Mouse (Mus musculus) limb, embryonic 12.5 days (tissue): ENCODE results near the gene Spin1. TPM values are rescaled to one million over a fixed set of nuclear protein-coding genes. Genes with fewer than 3 reads are reported as not detected.

Source experiments
- ATAC-seq: fragments of 200-750 bp; cut with Nextera tagmentation; 2 replicates; pipeline ENCODE4 v1.8.0; 2017; ENCODE audit warnings: low read depth, moderate TSS enrichment; ENCODE audit not compliant: insufficient number of reproducible peaks, insufficient read depth, low FRiP score, low TSS enrichment
- H3K27ac ChIP-seq: fragments of 300-500 bp; sonication (generic); 2 replicates; pipeline ENCODE4 v1.5.1; 2016; ENCODE audit warnings: mild to moderate bottlenecking, moderate library complexity
- H3K27me3 ChIP-seq: fragments of 300-500 bp; sonication (generic); 2 replicates; pipeline ENCODE4 v1.6.1; 2016; ENCODE audit warnings: mild to moderate bottlenecking, moderate library complexity
- H3K36me3 ChIP-seq: fragments of 300-500 bp; sonication (generic); 2 replicates; pipeline ENCODE4 v1.6.1; 2016; ENCODE audit warnings: mild to moderate bottlenecking, moderate library complexity
- H3K4me1 ChIP-seq: fragments of 300-500 bp; sonication (generic); replicated peaks from 2 replicates; pipeline ENCODE4 v1.6.1; 2016
- H3K4me2 ChIP-seq: fragments of 300-500 bp; sonication (generic); 2 replicates; pipeline ENCODE4 v1.6.1; 2016; ENCODE audit warnings: mild to moderate bottlenecking, moderate library complexity
- H3K4me3 ChIP-seq: fragments of 300-500 bp; sonication (generic); replicated peaks from 2 replicates; pipeline ENCODE4 v1.5.1; 2016; ENCODE audit warnings: mild to moderate bottlenecking
- H3K9ac ChIP-seq: fragments of 300-500 bp; sonication (generic); replicated peaks from 2 replicates; pipeline ENCODE4 v1.6.1; 2016; ENCODE audit warnings: mild to moderate bottlenecking, moderate library complexity
- H3K9me3 ChIP-seq: fragments of 300-500 bp; sonication (generic); 2 replicates; pipeline ENCODE4 v1.6.1; 2016; ENCODE audit warnings: mild to moderate bottlenecking, moderate library complexity
- WGBS: fragments of 180-500 bp; shearing (Covaris S2); methylation state at CpG from one replicate; pipeline ENCODE4 v1.1.7; 2016; 5-methylcytosine and 5-hydroxymethylcytosine counted together
- polyA plus RNA-seq: library from polyadenylated mRNA; unstranded; fragments of >200 nt; fragmentation: Nextera tagmentation; extraction: Ambion mirVana; gene quantifications from 2 replicates; pipeline ENCODE4 v1.2.1, GENCODE M21; 2016

The Spin1 gene
- polyA plus RNA-seq, 1 experiment from 2014 or later: 142 TPM

DNA sequence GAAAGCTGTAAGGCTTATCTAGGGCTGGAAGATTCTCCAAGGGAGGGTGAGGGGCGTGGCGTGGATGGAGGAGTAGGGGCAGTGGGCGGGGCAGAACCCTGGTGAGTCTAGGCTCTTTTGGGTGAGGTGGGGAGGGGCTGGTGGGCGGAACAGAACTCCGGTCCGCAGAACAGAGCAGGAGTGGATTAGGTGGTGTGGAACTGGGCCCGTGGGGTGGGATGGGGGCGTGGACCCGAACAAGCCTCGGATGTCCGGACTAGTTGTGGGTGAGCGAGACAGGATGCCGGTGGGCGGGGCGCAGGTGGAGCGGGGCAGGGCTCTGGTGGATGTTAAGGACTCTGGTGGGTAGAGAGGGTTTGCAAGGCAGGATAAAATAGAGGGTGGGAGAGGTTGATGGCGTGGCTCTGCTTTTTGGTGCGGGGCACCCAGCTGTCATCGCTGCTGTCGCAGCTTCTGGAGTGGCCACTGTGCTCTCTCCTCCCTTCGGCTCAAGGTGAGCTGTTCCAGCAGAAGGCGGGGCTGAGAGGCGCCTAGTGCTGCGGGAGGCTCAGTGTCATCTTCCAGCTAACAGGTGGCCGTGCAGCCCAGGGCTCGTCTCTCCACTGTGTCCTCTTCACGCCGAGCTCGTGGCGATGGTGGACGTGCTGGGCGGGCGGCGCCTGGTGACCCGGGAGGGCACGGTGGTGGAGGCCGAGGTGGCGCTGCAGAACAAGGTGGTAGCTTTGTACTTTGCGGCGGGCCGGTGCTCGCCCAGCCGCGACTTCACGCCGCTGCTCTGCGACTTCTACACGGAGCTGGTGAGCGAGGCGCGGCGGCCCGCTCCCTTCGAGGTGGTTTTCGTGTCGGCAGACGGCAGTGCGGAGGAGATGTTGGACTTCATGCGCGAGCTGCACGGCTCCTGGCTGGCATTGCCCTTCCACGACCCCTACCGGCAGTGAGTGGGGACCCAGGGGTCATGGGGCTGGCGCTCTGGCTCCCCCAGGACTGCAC is 70.3 kb downstream of the Spin1 start, which contains the start of gene Nxnl2:
Gene Nxnl2, plus strand, starts transcription at position 332 of the 990 bp plus-strand sequence.
- Histone ChIP-seq H3K9ac (peak within 1 kb of the TSS; percentile 61), H3K4me2 (peak within 1 kb of the TSS; percentile 99), H3K9me3 (0 out of 2 replicates have a peak, but pooled peaks cover 6% of the 10 kb centered on the region), H3K36me3 (no peaks in the 10 kb centered on the region), H3K4me3 (peak within 1 kb of the TSS; percentile 58), H3K27me3 (peaks cover 26% of the 10 kb centered on the region), H3K4me1 (peaks cover 20% of the 10 kb centered on the region), H3K27ac (peak within 1 kb of the TSS; percentile 31; the same call in 1 of the 2 replicates)
- ATAC-seq: peak; percentile 70
- WGBS: under 1% methylated on average over 64 of the region's 64 CpGs

DNA sequence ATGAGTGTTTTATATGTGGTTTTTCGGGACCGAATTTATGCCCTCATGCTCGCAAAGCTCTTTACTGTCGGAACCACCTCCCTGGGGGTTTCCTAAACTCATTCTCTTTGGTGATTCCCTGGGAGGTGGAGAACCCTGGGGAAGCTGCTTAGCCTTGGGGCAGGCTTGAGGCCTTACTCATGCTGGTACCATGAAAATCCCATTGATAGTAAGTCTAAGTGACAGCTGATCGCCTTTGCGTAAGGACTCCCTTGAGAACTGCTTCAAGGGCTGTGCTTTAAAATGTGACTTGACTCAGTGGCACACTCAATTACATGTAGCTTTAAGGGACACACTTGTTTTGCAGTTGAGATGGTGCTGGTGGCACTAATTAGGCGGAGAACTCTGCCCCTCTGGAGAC is 71.9 kb downstream of the Spin1 start:
- H3K4me3 ChIP-seq: no peak overlapping the region
- peaks cover 26% of the 10 kb centered on the region for H3K27me3 ChIP-seq
- no peak overlapping the region for H3K4me2 ChIP-seq
- H3K36me3 ChIP-seq: no peaks in the 10 kb centered on the region
- no peak for ATAC-seq
- WGBS: 76% methylated on average over 7 of the region's 7 CpGs
- no peak overlapping the region for H3K9ac ChIP-seq
- peaks cover 20% of the 10 kb centered on the region for H3K4me1 ChIP-seq
- 0 out of 2 replicates have a peak, but pooled peaks cover 6% of the 10 kb centered on the region for H3K9me3 ChIP-seq
- no peak overlapping the region for H3K27ac ChIP-seq

DNA sequence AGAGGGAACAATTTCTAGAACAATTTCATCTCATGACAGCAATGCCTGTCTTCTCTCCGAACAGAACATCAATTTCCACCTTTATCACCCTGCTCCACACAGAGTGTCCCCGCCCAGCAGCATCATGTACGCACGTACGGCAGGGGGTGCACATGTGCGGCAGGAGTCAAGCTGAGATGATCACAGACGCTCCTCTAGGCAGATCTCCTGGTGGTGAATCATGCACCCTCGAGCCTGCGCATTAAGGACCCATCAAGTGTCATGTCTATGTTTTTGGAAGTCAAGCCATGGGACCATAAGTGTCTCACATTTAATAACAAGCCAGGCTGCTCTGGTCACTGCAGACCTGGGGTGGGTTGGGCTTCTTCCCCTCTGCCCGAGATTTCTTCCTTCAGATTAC is 78.3 kb downstream of the Spin1 start:
- 85% methylated on average over 10 of the region's 10 CpGs for WGBS
- Histone ChIP-seq H3K9me3 (no peaks in the 10 kb centered on the region), H3K36me3 (no peaks in the 10 kb centered on the region), H3K4me2 (no peak overlapping the region), H3K27me3 (0 out of 2 replicates have a peak, but pooled peaks cover 3% of the 10 kb centered on the region), H3K27ac (no peak overlapping the region), H3K9ac (no peak overlapping the region), H3K4me1 (no peaks in the 10 kb centered on the region), H3K4me3 (no peak overlapping the region)
- no peak for ATAC-seq

DNA sequence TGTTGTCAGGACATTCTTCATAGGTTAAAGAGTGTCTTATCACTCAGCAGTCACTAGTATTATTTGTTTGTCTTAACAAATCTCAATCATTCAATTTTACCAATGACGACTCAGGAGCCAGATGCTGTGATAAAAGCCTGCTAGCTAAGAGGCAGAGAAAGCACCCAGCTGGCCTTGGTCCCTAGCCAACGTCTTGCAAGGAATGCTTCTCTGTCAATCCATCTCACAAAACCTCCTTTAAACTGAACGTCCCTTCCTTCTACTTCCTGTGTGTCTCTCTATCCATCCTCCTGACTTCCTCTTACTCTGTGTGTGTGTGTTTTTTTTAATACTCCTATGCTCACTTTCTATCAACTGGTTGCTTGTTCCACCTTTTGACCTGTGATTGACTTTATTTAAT is 78.7 kb downstream of the Spin1 start:
- Histone ChIP-seq H3K27me3 (0 out of 2 replicates have a peak, but pooled peaks cover 2% of the 10 kb centered on the region), H3K9ac (no peak overlapping the region), H3K36me3 (no peaks in the 10 kb centered on the region), H3K4me3 (no peak overlapping the region), H3K27ac (no peak overlapping the region), H3K9me3 (no peaks in the 10 kb centered on the region), H3K4me2 (no peak overlapping the region), H3K4me1 (no peaks in the 10 kb centered on the region)
- ATAC-seq: no peak
- 69% methylated on average over 3 of the region's 3 CpGs for WGBS

DNA sequence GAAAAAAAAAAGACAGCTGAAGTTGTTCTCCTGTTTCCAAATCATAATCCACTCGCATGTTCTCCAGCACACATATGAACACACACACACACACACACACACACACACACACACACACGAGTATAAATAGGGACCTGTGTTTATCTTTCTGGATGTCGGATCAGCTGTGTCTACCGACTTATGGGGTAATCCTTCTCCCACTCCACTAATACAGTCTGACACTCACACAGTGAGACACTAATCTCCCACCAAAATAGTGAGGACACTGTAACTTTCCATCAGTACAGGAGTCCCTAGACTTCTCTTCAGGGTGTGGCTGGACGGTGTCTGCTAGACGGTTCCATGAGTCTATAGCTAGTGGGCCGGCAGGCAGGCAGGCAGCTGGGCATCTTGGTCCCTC is 81.6 kb downstream of the Spin1 start:
- no peak for ATAC-seq
- H3K27me3 ChIP-seq: no peaks in the 10 kb centered on the region
- H3K4me3 ChIP-seq: no peak overlapping the region
- H3K9ac ChIP-seq: no peak overlapping the region
- no peaks in the 10 kb centered on the region for H3K4me1 ChIP-seq
- no peak overlapping the region for H3K27ac ChIP-seq
- H3K36me3 ChIP-seq: no peaks in the 10 kb centered on the region
- no peak overlapping the region for H3K4me2 ChIP-seq
- WGBS: 85% methylated on average over 7 of the region's 7 CpGs
- 0 out of 2 replicates have a peak, but pooled peaks cover 2% of the 10 kb centered on the region for H3K9me3 ChIP-seq

DNA sequence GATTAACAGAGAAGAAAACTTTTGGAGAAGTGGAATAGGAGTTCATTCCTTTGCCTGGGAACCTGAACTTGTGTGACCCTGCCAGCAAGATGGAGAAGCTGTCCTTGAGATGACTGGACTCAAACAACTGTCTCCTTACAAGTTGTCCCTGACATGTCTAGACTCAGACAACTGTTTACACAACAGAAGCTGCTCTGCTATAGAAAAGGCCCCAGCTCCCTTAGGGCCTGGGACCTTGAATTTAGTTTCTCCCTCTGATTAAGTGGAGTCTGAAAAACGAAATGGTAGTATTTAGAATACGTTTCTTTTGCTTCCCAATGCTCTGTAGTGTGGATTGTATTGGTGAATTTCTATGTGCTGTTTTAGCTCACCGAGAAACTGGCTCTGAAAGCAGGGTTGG is 84.2 kb downstream of the Spin1 start:
- no peaks in the 10 kb centered on the region for H3K27me3 ChIP-seq
- H3K9ac ChIP-seq: no peak overlapping the region
- H3K4me2 ChIP-seq: no peak overlapping the region
- H3K9me3 ChIP-seq: 0 out of 2 replicates have a peak, but pooled peaks cover 4% of the 10 kb centered on the region
- H3K36me3 ChIP-seq: no peaks in the 10 kb centered on the region
- ATAC-seq: no peak
- no peaks in the 10 kb centered on the region for H3K4me1 ChIP-seq
- H3K27ac ChIP-seq: no peak overlapping the region
- H3K4me3 ChIP-seq: no peak overlapping the region
- 83% methylated on average over 3 of the region's 3 CpGs for WGBS

DNA sequence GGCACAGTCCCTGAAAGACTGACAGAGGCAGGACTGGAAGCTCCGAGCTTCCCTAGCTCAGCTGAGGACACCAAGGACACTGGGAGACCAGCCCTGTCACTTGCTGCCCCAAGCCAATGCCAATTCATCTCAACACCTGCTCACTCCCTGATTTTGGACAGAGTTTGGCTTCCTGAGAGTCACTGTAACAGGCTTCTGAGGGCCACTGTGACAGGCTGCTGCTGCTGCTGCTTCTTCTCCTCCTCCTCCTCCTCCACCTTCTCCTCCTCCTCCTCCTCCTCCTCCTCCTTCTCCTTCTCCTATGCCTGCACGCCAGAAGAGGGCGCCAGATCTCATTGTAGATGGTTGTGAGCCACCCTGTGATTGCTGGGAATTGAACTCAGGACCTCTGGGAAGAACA is 89.7 kb downstream of the Spin1 start:
- 52% methylated on average over 3 of the region's 3 CpGs for WGBS
- H3K4me2 ChIP-seq: no peak overlapping the region
- no peak overlapping the region for H3K9ac ChIP-seq
- H3K27ac ChIP-seq: no peak overlapping the region
- no peaks in the 10 kb centered on the region for H3K27me3 ChIP-seq
- no peaks in the 10 kb centered on the region for H3K36me3 ChIP-seq
- 0 out of 2 replicates have a peak, but pooled peaks cover 4% of the 10 kb centered on the region for H3K4me1 ChIP-seq
- H3K9me3 ChIP-seq: 0 out of 2 replicates have a peak, but pooled peaks cover 4% of the 10 kb centered on the region
- no peak for ATAC-seq
- H3K4me3 ChIP-seq: no peak overlapping the region

DNA sequence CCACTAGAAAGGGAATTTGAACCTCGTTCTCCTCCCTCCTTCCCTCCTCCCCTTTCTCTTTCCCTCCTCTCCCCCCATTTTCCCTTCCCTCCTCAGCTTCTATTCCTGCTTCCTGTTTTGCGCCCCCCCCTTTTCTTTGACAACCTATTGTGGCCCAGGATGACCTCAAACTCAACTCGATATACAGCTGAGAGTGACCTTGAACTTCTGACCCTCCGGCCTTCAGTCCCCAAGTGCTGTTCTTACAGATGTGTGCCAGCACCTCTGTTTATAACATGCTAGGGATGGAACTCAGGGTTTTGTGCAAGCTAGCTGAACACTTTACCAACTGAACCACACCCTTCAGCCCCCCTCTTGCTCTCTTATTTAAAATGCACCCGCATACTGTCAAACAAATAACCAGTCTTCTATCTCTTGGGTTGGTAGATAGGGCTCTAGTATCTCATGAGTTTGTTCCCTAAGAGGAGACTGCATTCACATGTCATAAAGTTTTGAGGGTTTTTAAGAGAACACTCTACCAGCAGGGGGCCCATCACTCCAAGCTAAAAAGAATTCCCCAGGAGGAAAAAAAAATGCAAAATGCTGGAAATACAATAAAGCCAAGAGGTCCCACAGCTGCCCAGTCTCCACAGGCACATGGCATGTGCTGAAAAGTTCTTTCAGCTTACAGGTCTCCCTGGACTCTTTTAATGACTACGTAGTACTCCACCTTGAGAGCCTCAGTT is 90.9 kb downstream of the Spin1 start:
- H3K9ac ChIP-seq: no peak overlapping the region
- no peak overlapping the region for H3K27ac ChIP-seq
- H3K4me3 ChIP-seq: no peak overlapping the region
- no peak for ATAC-seq
- H3K4me2 ChIP-seq: no peak overlapping the region
- 0 out of 2 replicates have a peak, but pooled peaks cover 4% of the 10 kb centered on the region for H3K9me3 ChIP-seq
- 0 out of 2 replicates have a peak, but pooled peaks cover 4% of the 10 kb centered on the region for H3K4me1 ChIP-seq
- 75% methylated on average over 6 of the region's 6 CpGs for WGBS
- no peaks in the 10 kb centered on the region for H3K27me3 ChIP-seq
- H3K36me3 ChIP-seq: no peaks in the 10 kb centered on the region

DNA sequence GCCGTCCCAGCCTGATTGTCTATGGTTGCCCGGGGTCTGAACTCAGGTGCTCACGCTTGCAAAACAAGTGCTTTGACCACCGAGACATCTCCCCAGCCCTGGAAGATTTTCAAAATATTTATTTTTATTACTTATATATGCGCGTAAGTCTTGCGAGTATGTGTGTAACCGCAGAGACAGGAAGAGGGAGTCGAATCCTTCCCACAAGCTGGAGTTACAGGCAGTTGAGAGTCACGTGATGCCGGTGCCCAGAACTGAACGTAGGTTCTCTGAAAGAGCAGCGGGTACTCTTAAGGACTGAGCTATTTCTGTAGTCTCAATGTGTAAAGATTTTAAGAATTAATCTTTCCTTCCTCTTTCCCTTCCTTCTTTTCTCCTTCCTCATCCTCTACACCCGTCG is 93.2 kb downstream of the Spin1 start:
- no peak overlapping the region for H3K4me3 ChIP-seq
- no peak overlapping the region for H3K27ac ChIP-seq
- H3K4me1 ChIP-seq: 0 out of 2 replicates have a peak, but pooled peaks cover 4% of the 10 kb centered on the region
- WGBS: 91% methylated on average over 15 of the region's 15 CpGs
- no peak overlapping the region for H3K4me2 ChIP-seq
- H3K27me3 ChIP-seq: no peaks in the 10 kb centered on the region
- H3K9ac ChIP-seq: no peak overlapping the region
- no peak for ATAC-seq
- H3K36me3 ChIP-seq: no peaks in the 10 kb centered on the region
- H3K9me3 ChIP-seq: no peaks in the 10 kb centered on the region

DNA sequence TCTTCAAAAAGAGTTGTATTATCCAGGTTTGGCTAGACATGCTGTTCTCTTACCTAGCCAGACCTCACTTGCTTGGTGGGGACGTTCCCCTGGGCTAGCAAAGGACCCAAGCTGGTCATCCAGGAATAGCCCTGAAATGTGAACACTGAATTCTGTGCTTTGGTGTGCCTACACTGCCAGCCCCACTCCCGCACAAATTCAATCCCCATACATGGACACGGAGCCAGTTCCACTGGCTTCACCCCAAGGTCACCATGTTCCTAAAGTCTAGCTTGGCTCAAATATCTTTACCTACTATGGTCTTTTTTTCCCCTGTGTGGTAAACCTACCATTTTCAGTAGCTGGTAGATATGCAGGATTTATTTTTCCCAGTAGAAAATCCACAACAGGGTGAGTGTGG is 97.0 kb downstream of the Spin1 start:
- Histone ChIP-seq H3K4me3 (no peak overlapping the region), H3K9ac (no peak overlapping the region), H3K4me1 (0 out of 2 replicates have a peak, but pooled peaks cover under 1% of the 10 kb centered on the region), H3K4me2 (no peak overlapping the region), H3K9me3 (peaks cover 6% of the 10 kb centered on the region; the same call in 1 of the 2 replicates), H3K27ac (no peak overlapping the region), H3K27me3 (no peaks in the 10 kb centered on the region), H3K36me3 (no peaks in the 10 kb centered on the region)
- no peak for ATAC-seq
- WGBS: 82% methylated on average over 3 of the region's 3 CpGs

DNA sequence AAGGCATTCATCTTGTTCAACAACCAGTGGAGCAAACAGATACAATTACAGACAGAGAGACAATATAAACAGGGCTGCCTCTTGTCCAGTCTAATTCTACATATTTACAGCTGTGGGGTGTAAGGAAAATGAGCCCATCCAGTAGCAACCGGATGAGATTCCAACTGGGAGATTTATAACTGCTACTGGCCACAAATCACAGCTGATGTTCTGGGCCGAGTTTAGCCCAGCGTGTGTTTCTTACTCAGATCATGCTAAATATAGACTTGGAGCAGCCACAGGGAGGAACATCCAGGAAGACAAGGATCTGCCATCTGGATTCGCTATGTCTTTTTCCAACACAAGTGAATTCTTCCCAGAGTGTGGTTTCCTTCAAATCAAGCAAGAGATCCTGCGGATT is 97.5 kb downstream of the Spin1 start:
- H3K27ac ChIP-seq: no peak overlapping the region
- no peak for ATAC-seq
- no peak overlapping the region for H3K4me2 ChIP-seq

More for the DNA sequence above, 97.5 kb downstream of the Spin1 start:
- Histone ChIP-seq H3K4me3 (no peak overlapping the region), H3K9me3 (peaks cover 6% of the 10 kb centered on the region; the same call in 1 of the 2 replicates), H3K36me3 (no peaks in the 10 kb centered on the region), H3K4me1 (no peaks in the 10 kb centered on the region), H3K9ac (no peak overlapping the region), H3K27me3 (no peaks in the 10 kb centered on the region)
- WGBS: 55% methylated on average over 5 of the region's 5 CpGs
